Mouse (Mus musculus): ENCODE data around the gene Actrt3. TPM values are rescaled to one million over a fixed set of nuclear protein-coding genes. Genes with fewer than 3 reads are reported as not detected.

Actrt3 gene
- not detected in 2 replicates for polyA plus RNA-seq (2012; rRNA removed)

DNA sequence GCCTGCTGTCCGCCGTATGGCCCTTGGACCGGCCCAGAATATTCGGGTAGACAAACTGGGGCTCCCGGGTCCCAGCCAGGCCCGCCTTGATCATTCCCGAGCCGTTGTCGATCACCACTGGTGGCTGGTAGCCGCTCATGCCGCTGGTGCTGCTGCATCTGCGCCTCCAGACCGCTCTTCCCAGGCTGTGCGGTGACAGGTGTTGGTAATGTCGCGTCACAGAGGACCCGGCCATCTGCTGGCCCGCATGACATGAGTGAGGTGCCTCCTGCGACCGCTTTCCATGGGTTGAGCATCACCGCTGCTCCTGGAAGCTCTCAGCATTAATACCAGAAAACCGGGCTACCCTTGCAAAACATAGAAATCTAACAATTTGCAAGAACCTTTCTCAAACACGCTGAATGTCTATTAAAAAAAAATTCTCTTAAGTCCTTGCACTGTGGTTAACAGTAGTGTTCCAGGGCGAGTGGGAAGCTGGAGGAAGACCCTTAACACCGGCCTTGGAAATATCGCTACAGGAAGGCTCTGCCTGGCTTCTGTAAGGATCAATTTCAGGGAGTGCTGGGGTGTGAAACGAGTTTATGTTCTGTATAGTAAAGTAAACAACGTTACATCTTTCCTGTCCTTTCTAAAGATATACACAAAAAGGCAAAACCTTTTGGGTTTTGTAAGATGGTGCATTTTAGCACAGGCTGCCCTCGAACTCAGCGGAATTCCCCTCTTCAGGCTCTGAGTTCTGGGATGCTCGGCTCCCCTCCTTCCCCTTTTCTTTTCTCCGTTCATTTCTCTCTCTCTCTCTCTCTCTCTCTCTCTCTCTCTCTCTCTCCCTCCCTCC is at the start of gene Actrt3:
Gene Actrt3 (minus strand): TSS at position 229 of the 835 bp plus-strand sequence.

DNA sequence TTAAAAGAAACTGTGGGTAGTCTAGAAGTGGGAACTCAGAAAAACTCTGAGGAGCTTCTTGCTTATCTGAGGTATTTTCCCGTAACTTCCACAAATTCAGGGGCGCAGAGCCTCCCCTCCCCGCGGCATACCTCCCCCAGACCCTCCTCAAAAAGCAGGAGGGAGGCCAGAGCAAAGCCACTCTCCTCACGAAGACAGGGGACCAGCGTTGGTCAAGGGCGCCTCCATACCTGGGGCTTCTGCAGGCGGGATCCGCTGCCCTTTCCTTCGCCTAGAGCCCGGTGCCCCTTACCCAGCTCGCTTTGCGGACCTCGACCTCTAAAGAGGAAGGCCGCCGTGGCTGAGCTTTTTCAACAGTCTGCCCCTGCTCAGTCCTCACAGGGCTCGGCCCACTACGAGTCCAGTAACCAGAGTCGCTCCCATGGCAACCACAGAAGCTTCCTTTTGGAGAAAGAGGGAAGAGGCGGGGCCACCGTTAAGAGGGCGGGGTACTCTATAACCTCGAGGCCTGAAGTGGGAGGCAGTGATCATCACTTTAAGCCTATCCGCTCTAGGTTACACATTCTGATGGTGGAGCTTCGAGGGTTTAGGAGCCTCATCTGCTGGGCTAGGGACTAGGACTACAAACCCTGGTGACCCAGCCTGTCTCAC is 47.8 kb upstream of the Actrt3 start, which contains the start of gene Lrrc34:
Gene Lrrc34 (minus strand): TSS at position 430 of the 651 bp plus-strand sequence.

DNA sequence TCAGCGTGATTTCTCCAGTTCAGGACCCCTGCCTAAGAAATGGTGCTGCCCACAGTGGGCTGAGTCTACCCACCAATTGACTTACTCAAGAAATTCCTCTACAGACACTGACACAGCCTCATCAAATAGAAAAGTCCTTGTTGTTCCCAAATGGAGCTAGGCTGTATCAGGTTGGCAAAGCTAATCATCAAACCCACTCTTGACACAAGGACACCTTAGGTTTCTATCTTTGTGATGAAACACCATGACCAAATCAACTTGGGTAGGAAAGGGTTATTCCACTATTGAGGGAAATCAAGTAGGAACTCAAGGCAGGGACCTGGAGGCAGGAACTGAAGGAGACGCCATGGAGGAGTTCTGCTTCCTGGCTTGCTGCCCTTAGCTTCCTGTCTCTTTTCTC is 44.5 kb upstream of the Actrt3 start, which contains the start of gene Lrriq4:
Gene Lrriq4 (plus strand): TSS at position 301 of the 400 bp plus-strand sequence.

DNA sequence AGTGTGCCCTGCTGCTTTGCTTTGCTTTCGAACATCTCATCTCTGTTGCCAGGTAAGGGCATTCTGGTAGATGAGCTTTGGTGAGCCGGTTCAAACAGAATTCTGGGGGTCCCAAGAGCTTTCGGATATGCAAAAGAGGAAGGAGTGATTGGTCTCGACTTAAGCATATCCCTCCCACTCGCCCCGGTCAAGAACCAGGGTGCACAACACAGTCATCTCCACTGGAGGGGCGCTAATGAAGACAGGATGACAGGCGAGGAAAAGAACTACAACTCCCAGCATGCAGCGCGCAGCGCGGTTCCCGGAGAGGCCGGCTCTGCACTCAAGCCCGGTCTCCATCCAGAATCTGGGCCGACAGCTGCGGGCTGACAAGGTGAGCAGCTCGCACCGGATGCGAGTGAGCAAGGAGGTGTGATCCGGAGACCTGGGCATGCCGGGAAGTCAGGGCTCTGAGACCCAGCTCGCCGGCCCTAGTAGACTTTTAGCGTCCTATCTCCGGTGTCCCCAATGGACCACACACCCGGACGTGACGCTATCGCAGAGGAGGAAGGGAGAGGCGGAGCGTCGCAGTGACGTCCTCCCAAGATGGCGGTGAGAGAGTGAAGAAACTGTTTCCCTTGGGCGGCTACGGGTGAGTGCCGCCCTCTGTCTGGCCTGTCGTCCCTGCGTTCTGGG is 2.5 kb upstream of the Actrt3 start, which contains the start of gene Mynn:
Gene Mynn (plus strand): TSS at position 1 of the 675 bp plus-strand sequence.

DNA sequence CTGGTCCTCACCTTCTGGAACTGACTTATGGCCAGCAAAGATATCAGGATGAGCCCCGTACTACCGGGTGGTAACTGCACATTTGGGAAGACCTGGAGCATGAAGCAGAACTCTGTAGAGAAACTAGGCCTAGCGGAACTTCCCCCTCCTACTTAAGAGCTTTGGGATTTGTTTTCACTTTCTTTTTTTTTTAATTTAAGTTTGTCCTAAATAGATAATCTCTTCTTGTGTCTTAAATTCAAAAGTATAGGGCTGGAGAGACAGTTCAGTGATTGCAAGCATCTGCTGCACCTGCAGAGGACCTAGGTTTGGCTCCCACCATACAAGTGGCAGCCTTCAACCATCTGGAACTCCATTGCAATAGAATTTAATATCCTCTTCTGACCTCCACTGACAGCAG is 51.8 kb downstream of the Actrt3 start, which contains the start of gene Mecom:
Gene Mecom (minus strand): TSS at position 101 of the 400 bp plus-strand sequence.

Other genes with a start within 250 kb of the Actrt3 start
- gene Mecom, start 51.9 kb downstream of the Actrt3 start, polyA plus RNA-seq (2012; rRNA removed): 5.2 and 8.6 TPM in 2 replicates
- 1.5 and 3.3 TPM in 2 replicates for gene Mynn, start 2.1 kb upstream of the Actrt3 start, polyA plus RNA-seq (2012; rRNA removed)
- gene Lrriq4, start 44.6 kb upstream of the Actrt3 start, polyA plus RNA-seq (2012; rRNA removed): not detected in 2 replicates
- not detected in 2 replicates for gene Lrrc34, start 47.9 kb upstream of the Actrt3 start, polyA plus RNA-seq (2012; rRNA removed)
- 1.5 and 2.6 TPM in 2 replicates for gene Lrrc31, start 99.9 kb upstream of the Actrt3 start, polyA plus RNA-seq (2012; rRNA removed)
- gene Samd7, start 146.4 kb upstream of the Actrt3 start, polyA plus RNA-seq (2012; rRNA removed): not detected in 2 replicates
- 3.8 and 5.9 TPM in 2 replicates for gene Sec62, start 192.9 kb upstream of the Actrt3 start, polyA plus RNA-seq (2012; rRNA removed)

All from stomach, adult 2 months (tissue).